Mouse (Mus musculus) testis, adult 2 months (tissue): Measurements from ENCODE around the gene Tlx2. TPM values are rescaled to one million over a fixed set of nuclear protein-coding genes. Genes with fewer than 3 reads are reported as not detected.
A peak's percentile ranks its signal among the peaks of the same experiment; 100 is the strongest.

Experiments used
- H3K27ac ChIP-seq: fragments of 200-500 bp; 2 replicates; pipeline ENCODE4 v1.5.1; 2012; ENCODE audit warnings: low read depth, low read length; ENCODE audit not compliant: control insufficient read depth, insufficient read depth
- H3K27me3 ChIP-seq: fragments of 200-500 bp; 2 replicates; pipeline ENCODE4 v1.6.1; 2012; ENCODE audit warnings: mild to moderate bottlenecking, low read length, moderate library complexity; ENCODE audit not compliant: control insufficient read depth, insufficient read depth
- H3K36me3 ChIP-seq: fragments of 200-500 bp; 2 replicates; pipeline ENCODE4 v1.6.1; 2012; ENCODE audit warnings: mild to moderate bottlenecking, low read length; ENCODE audit not compliant: control insufficient read depth, insufficient read depth
- H3K4me1 ChIP-seq: fragments of 200-500 bp; 2 replicates; pipeline ENCODE4 v1.6.1; 2012; ENCODE audit warnings: low read length; ENCODE audit not compliant: control insufficient read depth, insufficient read depth
- H3K4me3 ChIP-seq: fragments of 200-500 bp; 2 replicates; pipeline ENCODE4 v1.5.1; 2012; ENCODE audit warnings: low read depth, mild to moderate bottlenecking, low read length, moderate library complexity, mixed read lengths; ENCODE audit not compliant: control insufficient read depth
- CTCF ChIP-seq: fragments of 200-500 bp; IDR thresholded peaks from 2 replicates; pipeline ENCODE4 v1.5.1; 2012; ENCODE audit warnings: low read depth, mild to moderate bottlenecking, inconsistent platforms, low read length, moderate library complexity; ENCODE audit not compliant: control insufficient read depth, insufficient read depth, insufficient replicate concordance
- POLR2A ChIP-seq: fragments of 200-500 bp; IDR thresholded peaks from 2 replicates; pipeline ENCODE4 v1.6.1; 2012; ENCODE audit warnings: low read depth, mild to moderate bottlenecking, inconsistent platforms, low read length, moderate library complexity; ENCODE audit not compliant: control insufficient read depth
- polyA plus RNA-seq: library from polyadenylated mRNA; depleted of rRNA; stranded (reverse); fragments of >200 nt; gene quantifications from 2 replicates; pipeline ENCODE4 v1.2.3, GENCODE M21; 2012

Tlx2 gene
- polyA plus RNA-seq, 1 experiment = 0.11 TPM

DNA sequence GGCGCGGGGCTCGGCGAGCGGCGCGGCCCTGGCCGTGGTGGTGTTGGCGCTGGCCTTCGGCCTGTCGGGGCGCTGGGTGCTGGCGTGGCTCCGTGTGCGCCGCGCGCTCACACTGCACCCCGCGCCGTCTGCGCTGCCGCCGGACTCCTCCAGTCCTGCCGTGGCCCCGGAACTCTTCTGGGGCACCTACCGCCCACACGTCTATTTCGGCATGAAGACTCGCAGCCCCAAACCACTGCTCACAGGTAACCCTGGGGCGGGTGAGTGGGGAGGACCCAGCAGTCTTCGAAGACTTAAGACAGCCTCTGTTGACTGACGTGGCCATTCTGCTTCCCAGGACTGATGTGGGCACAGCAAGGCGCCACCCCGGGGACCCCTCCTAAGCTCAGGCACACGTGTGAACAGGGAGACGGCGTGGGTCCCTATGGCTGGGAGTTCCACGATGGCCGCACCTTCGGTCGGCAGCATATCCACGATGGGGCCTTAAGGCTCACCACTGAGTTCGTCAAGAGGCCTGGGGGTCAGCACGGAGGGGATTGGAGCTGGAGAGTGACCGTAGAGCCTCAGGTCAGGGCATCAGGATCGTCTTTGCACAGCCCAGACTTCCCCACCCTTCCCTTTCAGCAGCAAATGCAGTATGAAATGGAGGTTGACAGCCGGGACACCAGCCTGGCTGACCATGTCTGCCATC, 45.7 kb upstream of the Tlx2 start:
- H3K36me3 ChIP-seq = no peaks in the 10 kb centered on the region; the same call in 1 of the 2 replicates
- TF ChIP-seq POLR2A (no peak), CTCF (no peak)
- peaks cover 16% of the 10 kb centered on the region for H3K4me1 ChIP-seq
- H3K27ac ChIP-seq = peak overlapping the region; percentile 64; the same call in 1 of the 2 replicates
- no peaks in the 10 kb centered on the region for H3K27me3 ChIP-seq
- H3K4me3 ChIP-seq = peak overlapping the region; percentile 99

DNA sequence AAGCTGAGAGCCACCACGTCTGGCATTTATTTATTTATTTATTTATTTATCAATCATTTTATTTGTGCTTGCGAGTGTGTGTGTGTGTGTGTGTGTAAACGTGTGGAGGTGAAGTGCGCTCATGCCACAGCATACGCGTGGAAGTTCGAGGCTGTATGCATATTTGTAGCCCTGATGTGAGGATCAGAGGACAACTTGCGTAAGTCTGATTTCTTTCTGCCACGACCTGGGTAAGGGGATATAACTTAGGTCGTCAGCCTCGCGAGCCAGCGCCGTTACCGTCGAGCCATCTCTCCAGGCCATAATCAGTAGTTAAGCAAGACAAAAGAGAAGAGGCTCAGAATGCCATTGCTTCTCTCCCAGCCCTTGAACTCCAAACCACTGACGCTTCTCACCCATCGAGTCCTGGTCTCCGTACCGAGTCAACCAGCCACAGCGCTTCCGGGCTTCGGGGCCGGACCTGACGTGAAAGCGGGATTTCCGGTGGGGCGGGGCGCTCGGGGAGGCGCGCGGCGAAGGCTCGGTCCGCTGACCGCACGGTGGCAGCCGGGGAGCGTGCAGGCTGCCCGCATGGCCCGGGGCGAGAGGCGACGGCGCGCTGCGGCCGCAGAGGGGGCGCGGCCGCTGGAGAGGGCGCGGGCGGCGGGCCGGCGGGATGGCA, 45.0 kb upstream of the Tlx2 start, which contains the start of gene Mogs:
Gene Mogs, plus strand, starts transcription at position 486 of the 661 bp plus-strand sequence.
- Histone ChIP-seq H3K27ac (peak within 1 kb of the TSS; percentile 64), H3K27me3 (no peaks in the 10 kb centered on the region), H3K36me3 (no peaks in the 10 kb centered on the region; the same call in 1 of the 2 replicates), H3K4me3 (peak within 1 kb of the TSS; percentile 99), H3K4me1 (peaks cover 12% of the 10 kb centered on the region)
- TF ChIP-seq POLR2A (peak; percentile 83), CTCF (no peak)

DNA sequence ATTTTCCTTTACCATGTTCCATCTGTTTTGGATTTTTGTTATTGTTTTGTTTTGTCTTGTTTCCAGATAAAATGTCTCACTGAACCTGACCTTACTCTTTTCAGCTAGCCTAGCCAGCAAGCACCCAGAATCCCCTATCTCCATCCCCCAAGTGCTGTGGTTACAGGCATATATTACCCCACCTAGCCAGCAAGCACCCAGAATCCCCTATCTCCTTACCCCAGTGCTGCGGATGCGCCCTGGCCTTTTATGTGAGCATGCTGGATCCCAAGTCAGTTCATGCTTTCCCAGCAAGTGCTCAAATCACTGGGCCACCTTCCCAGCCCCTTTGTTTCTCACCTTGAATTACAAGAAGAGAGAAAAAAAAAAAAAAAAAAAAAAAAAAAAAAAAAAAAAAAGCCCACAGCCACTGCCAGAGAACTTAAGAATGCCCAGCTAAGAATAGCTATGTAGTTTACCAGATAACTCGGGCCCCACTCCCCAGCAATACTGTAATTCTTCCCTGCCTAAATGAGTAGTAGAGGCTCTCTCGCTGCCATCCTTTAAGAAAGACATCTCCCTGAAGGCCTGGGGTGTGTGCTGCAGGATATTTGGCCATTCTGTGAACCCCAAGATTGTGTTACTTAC, 41.5 kb upstream of the Tlx2 start:
- Histone ChIP-seq H3K4me1 (peaks cover 18% of the 10 kb centered on the region), H3K27me3 (no peaks in the 10 kb centered on the region), H3K36me3 (no peaks in the 10 kb centered on the region), H3K4me3 (no peak overlapping the region), H3K27ac (no peak overlapping the region)
- TF ChIP-seq POLR2A (no peak), CTCF (no peak)

DNA sequence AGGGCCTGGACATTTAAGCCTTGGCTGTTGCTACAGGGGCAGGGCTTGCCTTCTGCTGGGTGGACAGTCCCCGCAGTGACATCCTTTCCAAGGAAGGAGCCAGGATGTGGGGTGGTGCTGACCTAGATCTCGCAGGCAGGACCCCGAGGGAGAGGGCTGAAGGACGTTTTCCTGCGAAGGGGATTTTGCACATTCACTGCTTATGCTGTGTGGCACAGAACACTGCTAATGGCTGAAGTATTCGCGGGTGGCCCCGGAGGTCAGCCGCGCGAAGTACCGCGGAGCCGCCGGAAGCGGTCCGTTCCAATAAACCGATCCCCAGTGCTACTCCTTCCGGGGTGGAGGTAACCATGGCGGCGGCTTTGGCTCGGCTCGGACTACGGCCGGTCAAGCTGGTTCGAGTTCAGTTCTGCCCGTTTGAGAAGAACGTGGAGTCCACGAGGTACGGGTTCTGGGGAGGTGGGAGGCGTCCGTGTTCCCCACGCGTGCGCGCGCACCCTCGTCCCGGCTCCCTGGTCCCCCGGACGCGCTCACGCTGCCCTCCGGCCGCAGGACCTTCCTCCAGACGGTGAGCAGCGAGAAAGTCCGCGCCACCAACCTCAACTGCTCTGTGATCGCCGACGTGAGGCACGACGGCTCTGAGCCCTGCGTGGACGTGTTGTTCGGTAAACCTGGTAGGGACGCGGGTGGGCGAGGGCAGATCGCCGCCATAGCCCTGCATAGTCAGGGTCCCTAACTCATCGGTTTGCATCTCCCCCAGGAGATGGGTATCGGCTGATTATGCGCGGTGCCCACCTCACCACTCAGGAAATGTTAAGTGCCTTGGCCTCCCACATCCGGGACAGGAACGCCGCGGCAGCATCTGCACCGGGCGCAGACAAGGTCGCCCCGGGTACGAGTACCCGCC, 38.9 kb upstream of the Tlx2 start, which contains the start of gene Mrpl53:
Gene Mrpl53, plus strand, starts transcription at position 279 of the 907 bp plus-strand sequence.
- Histone ChIP-seq H3K27ac (peak within 1 kb of the TSS; percentile 89), H3K4me1 (peaks cover 9% of the 10 kb centered on the region), H3K27me3 (no peaks in the 10 kb centered on the region), H3K36me3 (no peaks in the 10 kb centered on the region), H3K4me3 (peak within 1 kb of the TSS; percentile 97)
- TF ChIP-seq POLR2A (peak; percentile 45), CTCF (peak; percentile 7; the same call in 1 of the 2 replicates)

DNA sequence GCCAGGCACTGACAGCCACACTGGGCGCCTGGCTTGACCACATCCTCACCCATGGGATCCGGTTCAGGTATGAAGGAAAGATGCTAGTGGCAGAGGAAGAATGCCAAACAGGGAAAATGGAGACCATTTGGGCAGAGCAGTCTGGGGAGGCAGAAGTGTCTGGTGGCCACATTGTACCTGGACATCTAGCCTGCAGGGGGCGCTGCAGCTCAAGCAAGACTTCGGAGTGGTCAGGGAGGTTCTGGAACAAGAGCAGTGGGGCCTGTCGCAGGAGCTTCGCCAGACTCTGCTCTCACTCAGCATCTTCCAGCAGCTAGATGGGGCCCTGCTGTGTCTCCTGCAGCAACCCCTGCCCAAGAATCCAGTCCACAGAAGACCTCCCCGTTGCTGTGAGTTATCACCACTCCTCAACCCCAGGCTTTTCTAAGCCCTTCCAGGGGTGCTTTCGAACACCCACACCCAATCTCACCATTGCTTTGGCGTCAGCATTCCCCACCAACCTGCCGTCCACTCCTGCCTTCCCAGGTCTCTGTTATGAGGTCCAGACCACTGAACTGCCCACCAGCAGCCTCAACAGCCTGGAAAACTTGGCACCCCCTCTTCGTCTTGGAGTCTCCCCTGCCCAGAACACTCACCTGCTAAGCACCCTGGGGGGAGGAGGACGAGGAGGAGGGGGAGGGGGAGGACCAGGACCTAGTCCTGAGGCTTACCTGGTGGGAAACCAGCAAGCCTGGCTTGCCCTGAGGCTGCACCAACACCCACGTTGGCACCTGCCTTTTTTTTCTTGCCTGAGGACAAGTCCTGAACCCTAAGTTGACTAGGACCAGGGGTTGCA, 37.7 kb upstream of the Tlx2 start:
- TF ChIP-seq POLR2A = no peak
- TF ChIP-seq CTCF = peak; percentile 90
- Histone ChIP-seq H3K4me1 (peaks cover 13% of the 10 kb centered on the region), H3K27ac (no peak overlapping the region), H3K36me3 (no peaks in the 10 kb centered on the region), H3K4me3 (peak overlapping the region; percentile 97), H3K27me3 (no peaks in the 10 kb centered on the region)

DNA sequence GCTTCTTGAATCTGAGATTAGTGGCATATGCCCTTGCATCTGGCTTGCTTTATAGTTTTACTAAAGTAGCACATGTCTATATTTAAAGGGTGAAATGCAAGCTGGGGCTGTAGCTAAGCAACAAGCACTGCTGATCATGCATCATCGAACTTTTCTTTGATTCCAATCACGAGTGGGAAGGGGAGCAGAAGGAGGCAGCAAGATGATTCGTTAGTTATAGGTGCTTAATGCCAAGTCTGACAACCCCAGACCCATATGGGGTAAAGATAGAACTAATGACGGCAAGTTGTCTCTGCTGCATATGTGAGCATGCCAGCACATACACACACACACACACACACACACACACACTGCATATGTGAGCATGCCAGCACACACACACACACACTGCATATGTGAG, 34.1 kb upstream of the Tlx2 start:
- Histone ChIP-seq H3K36me3 (no peaks in the 10 kb centered on the region), H3K27me3 (no peaks in the 10 kb centered on the region), H3K4me3 (no peak overlapping the region), H3K27ac (no peak overlapping the region), H3K4me1 (peaks cover 24% of the 10 kb centered on the region)
- no peak for TF ChIP-seq POLR2A
- TF ChIP-seq CTCF = no peak
